Mouse (Mus musculus): ENCODE measurements at regions not wholly inside any gene's neighbourhood (a gene's known extent, or its start where the extent isn't known, plus 50 kb on each side); places are given as distances from the start of the nearest gene placed in this dataset.
A peak's percentile ranks its signal among the peaks of the same experiment; 100 is the strongest.

DNA sequence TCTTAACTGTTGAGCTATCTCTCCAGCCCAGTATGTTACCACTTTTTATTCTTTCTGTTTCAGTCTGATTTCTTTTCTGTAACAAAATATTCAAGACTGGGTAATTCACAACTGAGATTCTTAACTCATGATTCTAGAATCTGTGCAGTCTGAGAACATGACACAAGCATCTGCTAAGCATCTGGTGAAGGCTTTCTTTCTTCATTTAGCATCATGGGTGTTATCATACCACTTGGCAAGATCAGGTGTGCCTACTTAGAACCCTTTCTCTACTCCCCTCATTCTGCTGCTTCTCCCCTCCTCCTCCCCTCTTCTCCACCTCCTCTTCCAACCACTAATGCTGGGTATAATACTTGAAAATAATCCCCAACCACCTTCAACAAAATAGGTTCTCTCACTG lies 62.1 kb upstream of the Pfn2 start:
- Histone ChIP-seq H3K4me3 (ENCODE audit: low read depth, low read length) (no peak overlapping the region), H3K9ac (replicated peaks; ENCODE audit: low read depth, low read length) (no peak overlapping the region), H3K27ac (ENCODE audit: low read length) (no peak overlapping the region), H3K4me2 (replicated peaks; ENCODE audit: low read depth, low read length) (no peak overlapping the region), H3K27me3 (ENCODE audit: control insufficient read depth, insufficient read depth, low read length) (no peaks in the 10 kb centered on the region), H3K4me1 (ENCODE audit: control insufficient read depth, insufficient read depth, low read length) (no peaks in the 10 kb centered on the region), H3K36me3 (ENCODE audit: control insufficient read depth, insufficient read depth, low read length) (no peaks in the 10 kb centered on the region), H3K9me3 (ENCODE audit: control insufficient read depth, low read depth, low read length) (no peaks in the 10 kb centered on the region)
- no peak for ATAC-seq (ENCODE audit: insufficient number of reproducible peaks, insufficient read depth, low FRiP score, low read depth)

DNA sequence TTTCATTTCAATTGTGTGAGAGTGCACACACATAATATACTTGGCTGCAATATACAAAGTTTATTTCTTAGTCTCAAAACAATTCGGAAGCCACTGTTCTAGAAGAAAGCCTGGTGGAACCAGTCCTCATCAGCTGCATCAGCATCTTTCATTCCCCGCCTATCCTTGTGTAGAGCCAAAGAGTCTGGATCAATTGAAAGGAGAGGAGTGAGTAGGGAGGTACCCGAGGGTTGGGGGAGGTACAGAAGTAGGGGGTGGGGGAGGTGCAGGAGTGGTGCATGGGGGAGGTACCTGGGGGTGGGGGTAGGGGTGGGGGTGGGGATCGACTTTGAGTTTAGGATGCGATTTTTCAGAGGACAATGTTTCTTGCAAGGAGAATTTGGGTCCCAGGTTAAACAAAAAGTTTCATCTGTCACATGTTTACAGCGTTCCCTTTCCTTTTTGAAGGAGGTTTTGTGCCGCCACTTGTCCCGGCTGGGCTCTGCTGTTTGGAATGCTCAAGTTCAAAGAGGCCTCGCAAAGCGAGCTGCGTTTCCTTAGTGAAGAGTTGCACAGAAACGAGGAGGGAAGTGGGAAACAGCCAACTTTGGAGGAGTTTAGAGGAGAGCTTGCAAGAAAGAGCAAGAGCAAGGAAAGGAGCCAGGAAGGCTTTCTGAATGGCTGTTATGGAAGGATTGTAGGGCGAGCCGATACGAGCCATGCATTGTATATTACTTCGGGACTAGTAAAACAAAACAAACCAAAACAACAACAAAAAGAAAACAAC lies 64.1 kb upstream of the Pfn2 start:
- 21% methylated on average over 16 of the region's 16 CpGs for WGBS
- Histone ChIP-seq H3K9me3 (ENCODE audit: control insufficient read depth, low read depth, low read length) (no peaks in the 10 kb centered on the region), H3K27ac (ENCODE audit: low read length) (no peak overlapping the region), H3K27me3 (ENCODE audit: control insufficient read depth, insufficient read depth, low read length) (no peaks in the 10 kb centered on the region), H3K4me1 (ENCODE audit: control insufficient read depth, insufficient read depth, low read length) (no peaks in the 10 kb centered on the region), H3K4me3 (ENCODE audit: low read depth, low read length) (no peak overlapping the region), H3K4me2 (replicated peaks; ENCODE audit: low read depth, low read length) (peak overlapping the region; percentile 31), H3K36me3 (ENCODE audit: control insufficient read depth, insufficient read depth, low read length) (no peaks in the 10 kb centered on the region), H3K9ac (replicated peaks; ENCODE audit: low read depth, low read length) (no peak overlapping the region)
- no peak for ATAC-seq (ENCODE audit: insufficient number of reproducible peaks, insufficient read depth, low FRiP score, low read depth)

DNA sequence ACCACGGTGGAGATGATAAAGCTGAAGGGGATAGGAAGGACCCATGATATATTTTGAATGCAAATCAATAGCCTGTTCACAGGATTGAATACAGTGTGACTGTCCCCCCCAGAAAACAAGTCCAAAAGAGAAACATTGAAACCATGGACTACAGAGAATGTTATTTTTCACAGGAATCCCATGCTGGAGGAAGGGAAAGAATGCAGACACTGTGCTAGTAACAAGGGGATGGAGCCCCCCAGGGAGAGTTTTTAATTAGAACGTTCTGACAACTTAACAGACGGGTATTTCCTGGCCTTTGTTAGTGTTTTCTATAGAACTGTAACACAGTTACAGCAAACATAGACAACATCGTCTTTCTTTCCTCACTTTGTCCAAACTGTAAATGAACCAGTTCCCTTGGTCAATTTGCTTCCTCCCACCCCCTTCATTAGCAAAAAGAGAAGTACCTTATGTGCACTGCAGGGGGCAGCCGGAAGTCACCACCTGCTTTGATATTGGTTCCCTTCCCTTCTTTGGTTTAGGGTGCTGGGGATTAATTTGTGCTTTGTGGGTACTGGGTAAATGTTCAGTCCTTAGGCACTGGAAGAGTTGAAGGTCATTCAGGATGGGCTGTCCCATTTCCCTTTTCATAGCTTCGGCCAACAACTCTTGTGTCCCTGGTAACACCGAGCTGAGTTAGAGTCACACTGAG lies 64.9 kb upstream of the Pfn2 start:
- H3K36me3 ChIP-seq (ENCODE audit: control insufficient read depth, insufficient read depth, low read length) = no peaks in the 10 kb centered on the region
- H3K9me3 ChIP-seq (ENCODE audit: control insufficient read depth, low read depth, low read length) = no peaks in the 10 kb centered on the region
- H3K27ac ChIP-seq (ENCODE audit: low read length) = no peak overlapping the region
- H3K27me3 ChIP-seq (ENCODE audit: control insufficient read depth, insufficient read depth, low read length) = no peaks in the 10 kb centered on the region
- no peak overlapping the region for H3K4me2 ChIP-seq (replicated peaks; ENCODE audit: low read depth, low read length)
- ATAC-seq (ENCODE audit: insufficient number of reproducible peaks, insufficient read depth, low FRiP score, low read depth) = no peak
- 65% methylated on average over 7 of the region's 7 CpGs for WGBS
- H3K4me1 ChIP-seq (ENCODE audit: control insufficient read depth, insufficient read depth, low read length) = no peaks in the 10 kb centered on the region
- no peak overlapping the region for H3K4me3 ChIP-seq (ENCODE audit: low read depth, low read length)
- no peak overlapping the region for H3K9ac ChIP-seq (replicated peaks; ENCODE audit: low read depth, low read length)

DNA sequence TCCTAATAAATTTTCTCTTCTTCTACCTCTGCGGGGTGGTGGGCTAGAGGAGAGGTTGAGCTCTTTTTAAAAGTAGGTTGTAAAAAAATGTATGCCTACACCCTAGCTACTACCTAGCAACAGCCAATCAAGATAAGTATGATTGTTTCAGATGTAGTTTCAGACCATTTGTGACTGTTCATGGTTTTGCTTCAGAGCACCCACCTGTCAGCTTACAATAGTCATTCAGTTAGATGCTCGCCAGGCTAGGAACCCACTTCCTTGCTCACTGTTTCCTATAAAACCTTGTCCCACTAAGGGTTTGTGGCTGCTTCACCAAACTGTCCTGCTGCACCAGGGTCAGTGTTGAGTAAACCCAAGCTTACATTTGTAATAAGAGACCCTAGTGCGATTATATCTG lies 66.8 kb upstream of the Pfn2 start:
- no peak overlapping the region for H3K27ac ChIP-seq (ENCODE audit: low read length)
- no peak overlapping the region for H3K4me3 ChIP-seq (ENCODE audit: low read depth, low read length)
- no peaks in the 10 kb centered on the region for H3K36me3 ChIP-seq (ENCODE audit: control insufficient read depth, insufficient read depth, low read length)
- no peak for ATAC-seq (ENCODE audit: insufficient number of reproducible peaks, insufficient read depth, low FRiP score, low read depth)
- 91% methylated on average over 3 of the region's 3 CpGs for WGBS
- H3K4me2 ChIP-seq (replicated peaks; ENCODE audit: low read depth, low read length) = no peak overlapping the region
- no peaks in the 10 kb centered on the region for H3K27me3 ChIP-seq (ENCODE audit: control insufficient read depth, insufficient read depth, low read length)
- no peaks in the 10 kb centered on the region for H3K9me3 ChIP-seq (ENCODE audit: control insufficient read depth, low read depth, low read length)
- no peaks in the 10 kb centered on the region for H3K4me1 ChIP-seq (ENCODE audit: control insufficient read depth, insufficient read depth, low read length)
- H3K9ac ChIP-seq (replicated peaks; ENCODE audit: low read depth, low read length) = no peak overlapping the region

DNA sequence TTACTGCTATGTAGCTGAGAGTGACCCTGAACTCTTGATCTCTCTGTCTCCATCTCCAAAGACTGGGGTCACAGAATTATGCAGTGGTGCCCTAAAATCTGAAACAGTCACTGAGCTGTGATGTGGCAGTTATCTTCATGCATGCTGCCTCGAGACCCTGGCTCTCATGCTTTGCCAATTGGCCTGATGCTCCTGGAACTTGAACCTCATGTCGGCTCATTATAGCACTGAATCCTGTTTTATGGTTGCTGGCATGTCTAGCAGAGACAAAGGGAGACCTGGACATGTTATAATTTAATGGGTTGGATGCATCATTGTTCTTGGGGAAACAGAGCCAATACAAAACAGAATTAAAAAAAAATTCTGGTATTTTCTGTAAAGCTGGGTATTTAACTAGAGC lies 71.0 kb upstream of the Pfn2 start:
- no peak for ATAC-seq (ENCODE audit: insufficient number of reproducible peaks, insufficient read depth, low FRiP score, low read depth)

DNA sequence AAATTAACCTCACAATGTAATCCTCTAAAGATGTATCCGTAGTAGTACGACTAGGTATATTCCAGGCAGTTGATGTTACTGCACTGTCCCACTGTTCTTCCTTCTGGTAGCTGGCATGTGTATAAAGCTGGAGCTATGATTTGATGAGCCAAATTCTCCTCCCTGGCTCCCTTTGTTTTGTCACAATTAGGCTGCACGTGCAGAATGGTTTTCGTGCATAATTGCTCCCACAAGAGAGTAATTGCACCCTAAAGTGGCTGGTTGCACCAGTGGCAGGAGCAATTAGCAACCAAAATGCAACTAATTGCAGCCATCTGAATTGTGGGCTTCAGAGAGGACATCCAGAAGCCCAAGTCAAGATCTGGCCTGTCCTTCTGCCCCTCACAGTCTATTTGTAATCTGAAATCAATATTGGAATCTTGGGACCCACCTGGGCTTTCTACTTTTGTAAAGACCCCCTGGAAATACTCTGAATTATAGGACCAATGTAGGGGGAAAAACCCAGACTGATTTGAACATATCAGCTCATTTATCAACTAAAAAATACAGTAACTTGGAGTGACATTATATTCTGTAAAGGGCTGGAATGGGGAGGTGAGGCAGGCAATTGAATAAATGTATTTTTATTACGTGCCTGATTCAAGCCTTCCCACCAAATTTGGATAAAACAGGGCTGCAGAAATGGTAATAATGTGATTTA lies 71.7 kb upstream of the Pfn2 start:
- Histone ChIP-seq H3K4me3 (ENCODE audit: low read depth, low read length) (no peak overlapping the region), H3K9me3 (ENCODE audit: control insufficient read depth, low read depth, low read length) (no peaks in the 10 kb centered on the region), H3K4me1 (ENCODE audit: control insufficient read depth, insufficient read depth, low read length) (no peaks in the 10 kb centered on the region), H3K36me3 (ENCODE audit: control insufficient read depth, insufficient read depth, low read length) (no peaks in the 10 kb centered on the region), H3K9ac (replicated peaks; ENCODE audit: low read depth, low read length) (no peak overlapping the region), H3K27me3 (ENCODE audit: control insufficient read depth, insufficient read depth, low read length) (no peaks in the 10 kb centered on the region), H3K27ac (ENCODE audit: low read length) (no peak overlapping the region), H3K4me2 (replicated peaks; ENCODE audit: low read depth, low read length) (no peak overlapping the region)
- no peak for ATAC-seq (ENCODE audit: insufficient number of reproducible peaks, insufficient read depth, low FRiP score, low read depth)
- 73% methylated on average over 5 of the region's 5 CpGs for WGBS

More for the DNA sequence above, 71.0 kb upstream of the Pfn2 start:
- H3K27ac ChIP-seq (ENCODE audit: low read length) = no peak overlapping the region
- H3K27me3 ChIP-seq (ENCODE audit: control insufficient read depth, insufficient read depth, low read length) = no peaks in the 10 kb centered on the region
- H3K9ac ChIP-seq (replicated peaks; ENCODE audit: low read depth, low read length) = no peak overlapping the region
- no peak overlapping the region for H3K4me2 ChIP-seq (replicated peaks; ENCODE audit: low read depth, low read length)
- 89% methylated on average over 2 of the region's 2 CpGs for WGBS
- no peaks in the 10 kb centered on the region for H3K9me3 ChIP-seq (ENCODE audit: control insufficient read depth, low read depth, low read length)
- no peaks in the 10 kb centered on the region for H3K4me1 ChIP-seq (ENCODE audit: control insufficient read depth, insufficient read depth, low read length)
- H3K4me3 ChIP-seq (ENCODE audit: low read depth, low read length) = no peak overlapping the region
- H3K36me3 ChIP-seq (ENCODE audit: control insufficient read depth, insufficient read depth, low read length) = no peaks in the 10 kb centered on the region

DNA sequence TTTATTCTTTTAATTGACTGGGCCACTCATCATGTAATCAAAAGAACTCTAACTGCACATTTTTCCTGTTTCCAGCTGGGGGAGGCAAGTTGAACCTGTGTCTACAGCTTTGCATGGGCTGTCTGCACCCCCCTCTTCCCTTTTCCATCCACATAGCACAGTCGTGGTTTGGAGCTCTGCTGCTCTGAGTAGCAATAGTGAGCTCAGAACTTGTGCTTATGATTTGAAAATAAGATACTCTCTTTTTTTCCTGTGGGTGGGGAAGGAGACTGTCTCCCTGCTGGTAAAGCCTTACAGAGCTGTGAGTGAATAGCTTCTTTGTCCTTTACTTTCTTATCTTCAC lies 72.2 kb upstream of the Pfn2 start:
- H3K36me3 ChIP-seq (ENCODE audit: control insufficient read depth, insufficient read depth, low read length) = no peaks in the 10 kb centered on the region
- ATAC-seq (ENCODE audit: insufficient number of reproducible peaks, insufficient read depth, low FRiP score, low read depth) = no peak
- no peak overlapping the region for H3K27ac ChIP-seq (ENCODE audit: low read length)
- H3K9me3 ChIP-seq (ENCODE audit: control insufficient read depth, low read depth, low read length) = no peaks in the 10 kb centered on the region
- H3K4me3 ChIP-seq (ENCODE audit: low read depth, low read length) = no peak overlapping the region
- H3K4me2 ChIP-seq (replicated peaks; ENCODE audit: low read depth, low read length) = no peak overlapping the region
- no peaks in the 10 kb centered on the region for H3K4me1 ChIP-seq (ENCODE audit: control insufficient read depth, insufficient read depth, low read length)
- H3K9ac ChIP-seq (replicated peaks; ENCODE audit: low read depth, low read length) = no peak overlapping the region
- 32% methylated on average over 1 of the region's 1 CpGs for WGBS
- H3K27me3 ChIP-seq (ENCODE audit: control insufficient read depth, insufficient read depth, low read length) = no peaks in the 10 kb centered on the region

DNA sequence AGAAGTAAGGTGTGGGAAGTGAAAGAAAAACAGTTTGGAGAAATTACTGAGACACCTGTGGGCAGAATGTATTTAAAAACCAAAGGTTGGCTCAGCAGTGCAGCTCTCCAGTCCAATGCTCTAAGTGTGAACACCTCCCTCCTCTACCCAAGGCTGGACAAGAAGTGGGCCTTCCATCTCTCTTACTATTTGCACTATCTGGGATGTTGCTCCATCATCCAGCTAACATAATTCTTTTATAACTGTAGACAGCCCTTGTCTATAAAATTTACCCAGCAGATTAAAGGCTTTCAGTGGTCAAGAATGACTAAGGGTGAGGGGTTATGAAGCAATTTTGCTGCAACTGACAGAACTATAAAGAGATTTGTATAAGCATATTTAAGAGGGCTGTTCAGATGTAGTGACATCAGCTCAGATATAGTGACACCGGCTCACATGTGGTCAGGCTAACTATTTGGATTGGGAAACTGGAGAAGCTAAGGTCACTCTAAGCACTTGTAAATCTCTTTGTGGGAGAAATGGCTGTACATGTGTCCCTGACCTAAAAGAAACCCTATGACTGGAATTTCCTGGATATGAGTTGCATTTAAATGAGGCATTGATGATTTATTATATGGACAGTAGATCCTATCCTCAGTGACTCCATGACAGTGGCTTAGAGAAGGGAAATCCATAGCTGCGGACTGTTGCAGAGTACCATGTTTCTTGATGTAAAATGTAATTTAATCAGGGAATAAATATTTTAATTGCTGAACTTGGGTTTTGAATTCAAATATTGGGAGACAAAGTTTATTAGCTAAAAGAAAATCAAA lies 73.4 kb upstream of the Pfn2 start:
- 88% methylated on average over 2 of the region's 2 CpGs for WGBS
- no peaks in the 10 kb centered on the region for H3K4me1 ChIP-seq (ENCODE audit: control insufficient read depth, insufficient read depth, low read length)
- no peak overlapping the region for H3K4me2 ChIP-seq (replicated peaks; ENCODE audit: low read depth, low read length)
- no peak overlapping the region for H3K27ac ChIP-seq (ENCODE audit: low read length)
- ATAC-seq (ENCODE audit: insufficient number of reproducible peaks, insufficient read depth, low FRiP score, low read depth) = no peak
- H3K9ac ChIP-seq (replicated peaks; ENCODE audit: low read depth, low read length) = no peak overlapping the region
- no peak overlapping the region for H3K4me3 ChIP-seq (ENCODE audit: low read depth, low read length)
- no peaks in the 10 kb centered on the region for H3K36me3 ChIP-seq (ENCODE audit: control insufficient read depth, insufficient read depth, low read length)
- H3K27me3 ChIP-seq (ENCODE audit: control insufficient read depth, insufficient read depth, low read length) = no peaks in the 10 kb centered on the region
- H3K9me3 ChIP-seq (ENCODE audit: control insufficient read depth, low read depth, low read length) = no peaks in the 10 kb centered on the region
